Mouse (Mus musculus) embryonic stem cell, embryonic (primary cell): Measurements from ENCODE around the gene Lamp1.

Experiments
- CTCF ChIA-PET, 4 experiments: fragments of 300-600 bp in 2 of 4; fragments of 350-600 bp in 2 of 4; sonication (Branson Sonifier 250); formaldehyde crosslinking; loops; one replicate each; lab custom pipeline; 2022; ENCODE audit warnings: inconsistent platforms in 2 of 4; lab: Charles Lee
- POLR2A ChIA-PET, 4 experiments: fragments of 300-600 bp in 2 of 4; fragments of 350-600 bp in 2 of 4; sonication (Branson Sonifier 250); formaldehyde crosslinking; loops; one replicate each; lab custom pipeline; 2022; ENCODE audit warnings: antibody characterized with exemption in 4 of 4, inconsistent platforms in 1 of 4; lab: Charles Lee

Gene Lamp1

DNA sequence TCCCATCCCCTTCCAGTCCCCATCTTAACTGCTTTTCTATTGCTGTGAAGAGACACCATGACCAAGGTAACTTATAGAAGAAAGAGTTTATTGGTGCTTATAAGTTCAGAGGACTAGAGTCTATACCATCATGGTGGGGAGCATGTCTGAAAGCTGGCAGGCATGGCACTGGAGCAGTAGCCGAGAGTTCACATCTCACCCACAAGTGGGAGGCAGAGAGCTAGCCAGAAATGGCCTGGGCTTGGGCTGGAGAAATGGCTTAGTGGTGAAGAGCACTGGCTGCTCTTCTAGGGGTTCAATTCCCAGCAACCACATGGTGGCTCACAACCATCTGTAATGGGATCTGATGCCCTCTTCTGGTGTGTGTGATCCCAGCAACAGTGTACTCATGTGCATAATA lies 44.5 kb downstream of the Lamp1 start:
- CTCF ChIA-PET: interaction anchor here in 2 of 4 experiments (0.7 to 2.2 kb wide), 6 partner anchors 10 to 554 kb away, joined by 3 to 7 read pairs (median 4); partner anchors contain the start of genes Adprhl1 (in 1 of the 2) and Cdc16 (in 1 of the 2)
- POLR2A ChIA-PET: interaction anchor here in 3 of 4 experiments (0.8 to 17.0 kb wide), 18 partner anchors 7 to 555 kb away, joined by 3 to 191 read pairs (median 10); partner anchors contain the start of genes Lamp1 (in 2 of the 3), Dcun1d2 (in 1 of the 3) and Tmco3 (in 1 of the 3)

GRCm38 (mm10) chr8:13204371-13205140 lies 45.6 kb downstream of the Lamp1 start:
- ChIA-PET POLR2A (interaction anchor here in 3 of 4 experiments (0.6 to 17.0 kb wide), 49 partner anchors 9 to 1649 kb away, joined by 3 to 191 read pairs (median 5); partner anchors contain the start of genes Lamp1 (in 3 of the 3), Cul4a (in 2 of the 3), Dcun1d2 (in 2 of the 3) and Mcf2l (in 2 of the 3)), CTCF (interaction anchor here in 2 of 4 experiments (0.6 to 2.2 kb wide), 9 partner anchors 9 to 553 kb away, joined by 3 to 7 read pairs (median 4); partner anchors contain the start of genes Adprhl1 (in 2 of the 2) and Cdc16 (in 1 of the 2))

GRCm38 (mm10) chr8:13205311-13205710 lies 46.4 kb downstream of the Lamp1 start:
- ChIA-PET CTCF (interaction anchor here in 2 of 4 experiments (0.7 to 2.2 kb wide), 6 partner anchors 9 to 87 kb away, joined by 3 to 7 read pairs (median 4); partner anchors contain the start of gene Adprhl1 (in 2 of the 2)), POLR2A (interaction anchor here in 3 of 4 experiments (0.6 to 17.0 kb wide), 37 partner anchors 8 to 1650 kb away, joined by 3 to 191 read pairs (median 6); partner anchors contain the start of genes Lamp1 (in 3 of the 3), Cul4a (in 2 of the 3), Mcf2l (in 2 of the 3) and Pcid2 (in 2 of the 3))

GRCm38 (mm10) chr8:13206290-13206689 lies 47.3 kb downstream of the Lamp1 start:
- ChIA-PET POLR2A (interaction anchor here in 3 of 4 experiments (0.5 to 17.0 kb wide), 24 partner anchors 10 to 627 kb away, joined by 3 to 191 read pairs (median 5); partner anchors contain the start of genes Lamp1 (in 2 of the 3), Adprhl1 (in 1 of the 3), Cul4a (in 1 of the 3) and Dcun1d2 (in 1 of the 3)), CTCF (interaction anchor here in 3 of 4 experiments (0.6 to 1.0 kb wide), 3 partner anchors 11 to 74 kb away, joined by 3 read pairs; partner anchors contain the start of gene Adprhl1 (in 1 of the 3))

DNA sequence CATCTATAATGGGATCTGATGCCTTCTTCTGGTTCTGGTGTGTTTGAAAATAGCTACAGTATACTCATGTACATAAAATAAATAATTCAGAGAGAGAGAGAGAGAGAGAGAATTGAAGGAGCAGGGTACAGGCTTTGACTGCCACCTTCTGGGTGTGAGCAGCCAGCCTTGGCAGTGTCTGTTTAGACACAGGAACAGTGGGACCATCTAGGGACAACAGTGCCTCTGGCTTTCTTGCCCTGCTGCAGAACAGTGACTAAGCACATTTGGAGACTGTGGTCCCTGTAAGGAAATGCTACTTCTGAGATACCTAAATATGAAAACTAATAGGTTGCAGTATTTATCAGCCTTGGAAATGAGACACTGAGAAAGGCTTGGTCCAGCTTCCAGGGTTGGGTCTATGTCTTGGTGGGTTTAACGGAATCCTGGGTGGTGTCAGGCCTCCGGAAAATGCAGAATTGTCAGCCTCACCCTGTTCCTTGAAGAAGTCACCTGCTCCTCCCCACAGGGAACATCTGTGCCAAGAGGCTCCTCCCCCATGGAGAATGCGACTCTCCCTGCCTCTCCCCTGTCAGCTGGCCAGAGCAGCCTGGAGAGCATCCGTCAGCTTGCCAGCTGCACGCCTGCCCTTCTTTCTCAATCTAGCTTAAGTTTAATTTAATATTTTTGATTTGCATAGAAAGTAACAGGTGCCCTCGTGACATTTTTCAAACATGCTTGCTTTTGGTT lies 49.8 kb downstream of the Lamp1 start:
- ChIA-PET CTCF (interaction anchor here in 2 of 4 experiments (0.6 to 1.6 kb wide), 4 partner anchors 12 to 312 kb away, joined by 3 to 6 read pairs (median 3); no protein-coding TSS in a partner anchor), POLR2A (interaction anchor here in 3 of 4 experiments (0.6 to 13.8 kb wide), 48 partner anchors 8 to 1573 kb away, joined by 3 to 191 read pairs (median 4); partner anchors contain the start of genes Dcun1d2 (in 2 of the 3), Grtp1 (in 2 of the 3), Lamp1 (in 2 of the 3) and Tmco3 (in 2 of the 3))

DNA sequence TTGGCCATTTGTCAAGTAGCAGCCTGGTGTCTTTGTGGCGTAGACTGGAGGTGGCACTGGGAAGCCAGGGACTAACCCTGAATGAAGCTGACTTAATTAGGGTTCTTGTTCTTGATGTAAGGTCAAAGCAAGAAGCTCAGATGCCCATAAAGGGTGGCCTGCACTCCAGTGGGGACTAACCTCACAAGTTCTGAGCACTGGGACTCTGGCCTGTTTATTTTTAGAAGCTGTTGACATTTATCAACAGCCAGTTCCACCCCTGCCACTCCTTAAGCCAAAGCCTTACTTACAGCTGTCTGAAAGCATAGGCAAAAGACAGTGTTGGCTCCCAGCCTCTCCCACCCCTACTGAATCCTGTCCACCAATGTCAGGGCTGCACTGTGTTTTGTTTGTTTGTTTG lies 50.8 kb downstream of the Lamp1 start:
- ChIA-PET CTCF (interaction anchor here in 1 of 4 experiments (1.0 to 1.6 kb wide), 4 partner anchors 10 to 44 kb away, joined by 3 to 6 read pairs (median 4); partner anchors contain the start of gene Adprhl1), POLR2A (interaction anchor here (0.6 to 13.8 kb wide), 39 partner anchors 7 to 339 kb away, joined by 3 to 191 read pairs (median 6); partner anchors contain the start of genes Grtp1 (in 2 of the 4), Lamp1 (in 2 of the 4), Adprhl1 (in 1 of the 4) and Cul4a (in 1 of the 4))

- CTCF ChIA-PET: interaction anchor here (0.7 to 1.9 kb wide), 13 partner anchors 9 to 318 kb away, joined by 3 to 6 read pairs (median 3); partner anchors contain the start of gene Adprhl1 (in 2 of the 4)
- POLR2A ChIA-PET: interaction anchor here in 3 of 4 experiments (0.6 to 7.4 kb wide), 13 partner anchors 9 to 108 kb away, joined by 3 to 53 read pairs (median 4); partner anchors contain the start of genes Cul4a (in 1 of the 3), Grtp1 (in 1 of the 3), Lamp1 (in 1 of the 3) and Pcid2 (in 1 of the 3)
These were observed 54.7 kb downstream of the Lamp1 start for GRCm38 (mm10) chr8:13213479-13214268.

GRCm38 (mm10) chr8:13216386-13216785 lies 57.4 kb downstream of the Lamp1 start:
- CTCF ChIA-PET: no interaction called here
- POLR2A ChIA-PET: interaction anchor here in 2 of 4 experiments (0.6 to 2.2 kb wide), 5 partner anchors 10 to 40 kb away, joined by 3 to 7 read pairs (median 3); no protein-coding TSS in a partner anchor

- ChIA-PET CTCF (interaction anchor here in 1 of 4 experiments (0.5 kb wide), 1 partner anchor 47 kb away, joined by 6 read pairs; no protein-coding TSS in a partner anchor), POLR2A (interaction anchor here in 2 of 4 experiments (0.9 to 2.2 kb wide), 5 partner anchors 9 to 25 kb away, joined by 3 to 7 read pairs (median 3); no protein-coding TSS in a partner anchor)
These were observed 58.1 kb downstream of the Lamp1 start for GRCm38 (mm10) chr8:13217093-13217492.

- ChIA-PET POLR2A (interaction anchor here in 1 of 4 experiments (1.2 to 1.5 kb wide), 2 partner anchors 9 to 40 kb away, joined by 3 to 4 read pairs; no protein-coding TSS in a partner anchor), CTCF (no interaction called here)
These were observed 59.0 kb downstream of the Lamp1 start for GRCm38 (mm10) chr8:13217986-13218385.

DNA sequence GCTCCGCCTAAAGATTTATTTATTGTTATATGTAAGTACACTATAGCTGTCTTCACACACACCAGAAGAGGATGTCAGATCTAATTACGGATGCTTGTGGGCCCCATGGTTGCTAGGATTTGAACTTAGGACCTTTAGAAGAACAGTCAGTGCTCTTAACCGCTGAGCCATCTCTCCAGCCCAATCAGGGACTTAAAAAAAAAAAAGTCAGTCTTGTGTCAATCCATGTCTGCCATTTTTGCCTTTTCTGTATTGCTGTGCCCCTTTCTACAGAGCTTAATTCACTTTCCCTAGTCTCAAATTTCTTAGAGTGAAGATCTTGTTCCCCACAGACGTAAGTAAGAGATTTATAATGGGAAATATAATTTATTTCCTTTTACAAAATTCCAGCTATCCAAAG lies 59.5 kb downstream of the Lamp1 start:
- CTCF ChIA-PET: no interaction called here
- POLR2A ChIA-PET: interaction anchor here in 2 of 4 experiments (0.7 to 1.5 kb wide), 3 partner anchors 9 to 381 kb away, joined by 3 to 4 read pairs (median 4); no protein-coding TSS in a partner anchor

DNA sequence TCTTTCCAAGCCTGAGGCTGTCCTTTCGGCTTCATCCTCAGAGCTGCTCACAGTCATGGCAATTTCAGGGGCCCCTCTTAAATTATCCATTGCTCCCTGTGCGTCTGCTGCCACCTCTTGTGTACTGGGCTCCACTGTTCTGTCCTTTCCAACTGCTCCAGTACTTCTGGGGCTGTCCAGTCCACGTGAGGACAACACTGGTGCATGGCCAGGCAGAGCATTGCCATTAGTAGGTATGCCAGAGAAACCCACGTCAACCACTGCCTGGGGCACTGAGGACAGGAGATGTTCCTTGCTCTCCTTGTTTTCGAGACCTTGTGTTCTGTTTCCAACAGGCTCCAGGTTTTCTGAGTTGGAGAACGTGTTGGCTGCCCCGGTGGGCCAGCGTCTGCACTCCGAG lies 65.5 kb downstream of the Lamp1 start:
- POLR2A ChIA-PET: interaction anchor here in 3 of 4 experiments (0.6 to 4.0 kb wide), 8 partner anchors 11 to 388 kb away, joined by 3 to 16 read pairs (median 4); no protein-coding TSS in a partner anchor

More for the DNA sequence above, 65.5 kb downstream of the Lamp1 start:
- CTCF ChIA-PET: interaction anchor here in 1 of 4 experiments (1.1 kb wide), 1 partner anchor 10 kb away, joined by 3 read pairs; no protein-coding TSS in a partner anchor
